Mouse (Mus musculus): Measurements from ENCODE around the gene Hs3st5.

Hs3st5 gene

GRCm38 (mm10) chr10:36631746-36632145, 125.1 kb downstream of the Hs3st5 start:
- no peak for DNase-seq (ENCODE audit: low read depth, low spot score)
- no peaks in the 10 kb centered on the region for H3K36me3 ChIP-seq (ENCODE audit: control insufficient read depth, insufficient read depth, low read length, poor library complexity, severe bottlenecking)
- H3K27me3 ChIP-seq (ENCODE audit: control insufficient read depth, insufficient read depth, low read length, poor library complexity, severe bottlenecking), result no peaks in the 10 kb centered on the region

- H3K36me3 ChIP-seq (ENCODE audit: control insufficient read depth, insufficient read depth, low read length, poor library complexity, severe bottlenecking), result no peaks in the 10 kb centered on the region
- H3K27me3 ChIP-seq (ENCODE audit: control insufficient read depth, insufficient read depth, low read length, poor library complexity, severe bottlenecking), result no peaks in the 10 kb centered on the region
- no peak for DNase-seq (ENCODE audit: low read depth, low spot score)
These were observed 144.0 kb downstream of the Hs3st5 start for GRCm38 (mm10) chr10:36650653-36651052.

- Histone ChIP-seq H3K27me3 (ENCODE audit: control insufficient read depth, insufficient read depth, low read length, poor library complexity, severe bottlenecking) (no peaks in the 10 kb centered on the region), H3K36me3 (ENCODE audit: control insufficient read depth, insufficient read depth, low read length, poor library complexity, severe bottlenecking) (no peaks in the 10 kb centered on the region)
- DNase-seq (ENCODE audit: low read depth, low spot score), result no peak
These were observed 207.4 kb downstream of the Hs3st5 start for GRCm38 (mm10) chr10:36713974-36714373.

GRCm38 (mm10) chr10:36726239-36726638, 219.6 kb downstream of the Hs3st5 start:
- H3K27me3 ChIP-seq (ENCODE audit: control insufficient read depth, insufficient read depth, low read length, poor library complexity, severe bottlenecking), result no peaks in the 10 kb centered on the region
- DNase-seq (ENCODE audit: low read depth, low spot score), result no peak
- H3K36me3 ChIP-seq (ENCODE audit: control insufficient read depth, insufficient read depth, low read length, poor library complexity, severe bottlenecking), result no peaks in the 10 kb centered on the region

- H3K27me3 ChIP-seq (ENCODE audit: control insufficient read depth, insufficient read depth, low read length, poor library complexity, severe bottlenecking), result no peaks in the 10 kb centered on the region
- no peak for DNase-seq (ENCODE audit: low read depth, low spot score)
- no peaks in the 10 kb centered on the region for H3K36me3 ChIP-seq (ENCODE audit: control insufficient read depth, insufficient read depth, low read length, poor library complexity, severe bottlenecking)
These were observed 222.9 kb downstream of the Hs3st5 start for GRCm38 (mm10) chr10:36729361-36730098.

GRCm38 (mm10) chr10:36739375-36739774, 232.8 kb downstream of the Hs3st5 start:
- H3K36me3 ChIP-seq (ENCODE audit: control insufficient read depth, insufficient read depth, low read length, poor library complexity, severe bottlenecking), result no peaks in the 10 kb centered on the region
- no peak for DNase-seq (ENCODE audit: low read depth, low spot score)
- no peaks in the 10 kb centered on the region for H3K27me3 ChIP-seq (ENCODE audit: control insufficient read depth, insufficient read depth, low read length, poor library complexity, severe bottlenecking)

GRCm38 (mm10) chr10:36750021-36750420, 243.4 kb downstream of the Hs3st5 start:
- DNase-seq (ENCODE audit: low read depth, low spot score), result no peak
- no peaks in the 10 kb centered on the region for H3K36me3 ChIP-seq (ENCODE audit: control insufficient read depth, insufficient read depth, low read length, poor library complexity, severe bottlenecking)
- H3K27me3 ChIP-seq (ENCODE audit: control insufficient read depth, insufficient read depth, low read length, poor library complexity, severe bottlenecking), result no peaks in the 10 kb centered on the region

- DNase-seq (ENCODE audit: low read depth, low spot score), result no peak
- H3K36me3 ChIP-seq (ENCODE audit: control insufficient read depth, insufficient read depth, low read length, poor library complexity, severe bottlenecking), result no peaks in the 10 kb centered on the region
- no peaks in the 10 kb centered on the region for H3K27me3 ChIP-seq (ENCODE audit: control insufficient read depth, insufficient read depth, low read length, poor library complexity, severe bottlenecking)
These were observed 247.9 kb downstream of the Hs3st5 start for GRCm38 (mm10) chr10:36754471-36754870.

GRCm38 (mm10) chr10:36773595-36773994, 267.0 kb downstream of the Hs3st5 start:
- Histone ChIP-seq H3K36me3 (ENCODE audit: control insufficient read depth, insufficient read depth, low read length, poor library complexity, severe bottlenecking) (no peaks in the 10 kb centered on the region), H3K27me3 (ENCODE audit: control insufficient read depth, insufficient read depth, low read length, poor library complexity, severe bottlenecking) (no peaks in the 10 kb centered on the region)
- DNase-seq (ENCODE audit: low read depth, low spot score), result no peak

GRCm38 (mm10) chr10:36774898-36775297, 268.3 kb downstream of the Hs3st5 start:
- Histone ChIP-seq H3K27me3 (ENCODE audit: control insufficient read depth, insufficient read depth, low read length, poor library complexity, severe bottlenecking) (no peaks in the 10 kb centered on the region), H3K36me3 (ENCODE audit: control insufficient read depth, insufficient read depth, low read length, poor library complexity, severe bottlenecking) (no peaks in the 10 kb centered on the region)
- DNase-seq (ENCODE audit: low read depth, low spot score), result no peak

- no peak for DNase-seq (ENCODE audit: low read depth, low spot score)
- H3K36me3 ChIP-seq (ENCODE audit: control insufficient read depth, insufficient read depth, low read length, poor library complexity, severe bottlenecking), result no peaks in the 10 kb centered on the region
- H3K27me3 ChIP-seq (ENCODE audit: control insufficient read depth, insufficient read depth, low read length, poor library complexity, severe bottlenecking), result no peaks in the 10 kb centered on the region
These were observed 275.0 kb downstream of the Hs3st5 start for GRCm38 (mm10) chr10:36781641-36782040.

GRCm38 (mm10) chr10:36786970-36787369, 280.4 kb downstream of the Hs3st5 start:
- H3K27me3 ChIP-seq (ENCODE audit: control insufficient read depth, insufficient read depth, low read length, poor library complexity, severe bottlenecking), result no peaks in the 10 kb centered on the region
- H3K36me3 ChIP-seq (ENCODE audit: control insufficient read depth, insufficient read depth, low read length, poor library complexity, severe bottlenecking), result no peaks in the 10 kb centered on the region
- DNase-seq (ENCODE audit: low read depth, low spot score), result no peak

GRCm38 (mm10) chr10:36791771-36792170, 285.2 kb downstream of the Hs3st5 start:
- H3K36me3 ChIP-seq (ENCODE audit: control insufficient read depth, insufficient read depth, low read length, poor library complexity, severe bottlenecking), result no peaks in the 10 kb centered on the region
- no peak for DNase-seq (ENCODE audit: low read depth, low spot score)

GRCm38 (mm10) chr10:36795311-36795710, 288.7 kb downstream of the Hs3st5 start:
- Histone ChIP-seq H3K36me3 (ENCODE audit: control insufficient read depth, insufficient read depth, low read length, poor library complexity, severe bottlenecking) (no peaks in the 10 kb centered on the region), H3K27me3 (ENCODE audit: control insufficient read depth, insufficient read depth, low read length, poor library complexity, severe bottlenecking) (no peaks in the 10 kb centered on the region)
- DNase-seq (ENCODE audit: low read depth, low spot score), result no peak

More at GRCm38 (mm10) chr10:36791771-36792170, 285.2 kb downstream of the Hs3st5 start:
- H3K27me3 ChIP-seq (ENCODE audit: control insufficient read depth, insufficient read depth, low read length, poor library complexity, severe bottlenecking), result no peaks in the 10 kb centered on the region

- DNase-seq (ENCODE audit: low read depth, low spot score), result no peak
- H3K27me3 ChIP-seq (ENCODE audit: control insufficient read depth, insufficient read depth, low read length, poor library complexity, severe bottlenecking), result no peaks in the 10 kb centered on the region; the same call in 1 of the 2 replicates
- H3K36me3 ChIP-seq (ENCODE audit: control insufficient read depth, insufficient read depth, low read length, poor library complexity, severe bottlenecking), result no peaks in the 10 kb centered on the region
These were observed 294.4 kb downstream of the Hs3st5 start for GRCm38 (mm10) chr10:36800925-36801482.

All from splenic B cell, adult 2 months (primary cell).